Mouse (Mus musculus): ENCODE measurements at regions not wholly inside any gene's neighbourhood (a gene's known extent, or its start where the extent isn't known, plus 50 kb on each side); places are given as distances from the start of the nearest gene placed in this dataset.

DNA sequence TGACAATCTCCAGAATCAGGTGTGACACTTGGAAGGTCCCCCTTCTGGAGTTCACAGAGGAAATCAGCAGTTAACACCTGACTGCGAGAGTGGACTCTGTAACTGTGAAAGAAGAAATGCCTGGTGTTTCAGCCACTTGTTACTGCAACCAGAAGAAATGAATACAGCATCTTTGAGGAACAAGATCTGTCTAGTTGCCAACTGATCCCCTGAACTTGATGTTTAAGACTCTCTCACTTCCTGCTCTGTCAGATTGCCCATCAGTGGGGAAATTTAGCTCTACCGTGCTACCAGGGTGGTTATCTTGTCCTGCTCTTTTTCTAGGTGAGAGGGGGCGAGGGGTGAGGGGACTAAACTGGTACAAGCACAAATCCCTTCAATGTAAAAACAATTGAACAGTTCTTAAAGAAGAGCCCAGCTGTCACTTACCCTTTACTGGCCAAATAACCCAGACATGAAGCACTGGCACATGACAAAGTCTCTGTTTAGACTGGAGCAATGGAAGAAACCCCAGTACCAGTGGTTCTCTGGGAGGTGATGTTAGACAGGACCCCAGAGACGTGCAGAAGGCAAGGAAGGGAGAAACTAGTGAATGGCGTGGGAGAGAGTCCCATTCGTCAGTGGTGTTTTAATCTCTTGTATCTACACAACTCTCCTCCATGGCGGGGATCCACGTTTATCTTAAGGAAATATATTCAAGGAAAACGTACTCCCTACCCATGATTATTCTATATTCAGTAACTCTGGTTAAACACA is 237.6 kb upstream of the Btg1 start:
- no peak for TF ChIP-seq GATA1 (IDR thresholded peaks at IDR 0.05; ENCODE audit: low read depth, low read length)
- TF ChIP-seq CTCF (IDR thresholded peaks at IDR 0.05 in 2 of 3, conservative IDR thresholded peaks at IDR 0.05 in 1 of 3; ENCODE audit: control insufficient read depth in 1 of 3, insufficient read depth in 1 of 3, low read depth in 2 of 3, low read length in 3 of 3, poor library complexity in 1 of 3, severe bottlenecking in 1 of 3) = no peak
- no peak for TF ChIP-seq MEF2A (IDR thresholded peaks at IDR 0.05; ENCODE audit: extremely low read depth, insufficient replicate concordance, low read depth, low read length, poor library complexity, severe bottlenecking)
- no peak for TF ChIP-seq POLR2A (IDR thresholded peaks at IDR 0.05; ENCODE audit: control insufficient read depth in 1 of 2, insufficient read depth in 1 of 2, low read depth in 1 of 2, low read length in 2 of 2, poor library complexity in 1 of 2)
- no peak for TF ChIP-seq NELFE (IDR thresholded peaks at IDR 0.05; ENCODE audit: low read depth, low read length)
- no peak for TF ChIP-seq JUND (IDR thresholded peaks at IDR 0.05; ENCODE audit: low read depth, low read length)
- TF ChIP-seq EP300 (IDR thresholded peaks at IDR 0.05; ENCODE audit: low read depth in 1 of 2, low read length in 2 of 2) = no peak
